In genomic region chr1:194617918-194618317, GRCm38 (mm10) we compare ENCODE assay signal across 8 mouse cellular contexts. TPM values are rescaled to one million over a fixed set of nuclear protein-coding genes. Genes with fewer than 3 reads are reported as not detected.
DNase-seq lines count a peak whose midpoint lies in the region; ATAC-seq and TF ChIP-seq lines count a peak whose summit lies in the region.

TSS of gene Plxna2 (plus strand) at chr1:194618218.

- peak within 1 kb of the TSS; percentile 96 for H3K4me3 ChIP-seq in forebrain, embryonic 14.5 days (ENCODE audit: low read depth, low read length)
- H3K4me3 ChIP-seq in hindbrain, postnatal 0 days (ENCODE audit: low read length) = peak within 1 kb of the TSS; percentile 91
- H3K4me3 ChIP-seq in midbrain, embryonic 11.5 days (ENCODE audit: low read depth, low read length) = peak within 1 kb of the TSS; percentile 79

- no peak for ATAC-seq in forebrain, embryonic 14.5 days
- no peak for ATAC-seq in hindbrain, postnatal 0 days
- no peak for ATAC-seq in midbrain, embryonic 11.5 days (ENCODE audit: low FRiP score)
- ATAC-seq in inflammation-experienced regulatory T-cells, adult 6 months = no peak

- 93% methylated on average over 2 of the region's 2 CpGs for WGBS in forebrain, embryonic 14.5 days
- 92% methylated on average over 2 of the region's 2 CpGs for WGBS in hindbrain, postnatal 0 days
- 98% methylated on average over 2 of the region's 2 CpGs for WGBS in midbrain, embryonic 11.5 days

- H3K4me1 ChIP-seq in forebrain, embryonic 14.5 days (ENCODE audit: control insufficient read depth, insufficient read depth, low read length) = peaks cover 20% of the 10 kb centered on the region
- H3K4me1 ChIP-seq in hindbrain, postnatal 0 days (ENCODE audit: insufficient read depth, low read length) = peaks cover 22% of the 10 kb centered on the region; the same call in 1 of the 2 replicates
- peaks cover 25% of the 10 kb centered on the region for H3K4me1 ChIP-seq in midbrain, embryonic 11.5 days (ENCODE audit: control insufficient read depth, insufficient read depth, low read length)

- peak within 1 kb of the TSS; percentile 97 for H3K27ac ChIP-seq in forebrain, embryonic 14.5 days (ENCODE audit: low read depth, low read length)
- H3K27ac ChIP-seq in hindbrain, postnatal 0 days = peak within 1 kb of the TSS; percentile 87
- no peak within 1 kb of the TSS for H3K27ac ChIP-seq in midbrain, embryonic 11.5 days (ENCODE audit: low read depth, low read length)

- TF ChIP-seq CTCF in hindbrain, postnatal 0 days (IDR thresholded peaks at IDR 0.05; ENCODE audit: low read depth) = no peak

- no peak for DNase-seq in left cerebral cortex, adult 18-20 months (ENCODE audit: low spot score in 2 of 2)
- DNase-seq in left cerebral cortex, adult 11 months (ENCODE audit: low spot score) = no peak
- DNase-seq in forebrain, embryonic 14.5 days (ENCODE audit: low spot score) = no peak
- no peak for DNase-seq in hindbrain, postnatal 0 days (ENCODE audit: low spot score)
- no peak for DNase-seq in midbrain, embryonic 11.5 days (ENCODE audit: low spot score, missing footprints)
- no peak for DNase-seq in spleen, postnatal 14 days (ENCODE audit: low spot score in 2 of 2)
- DNase-seq in cerebellum, postnatal 25 days = no peak

- no peaks in the 10 kb centered on the region for H3K27me3 ChIP-seq in forebrain, embryonic 14.5 days (replicated peaks; ENCODE audit: control insufficient read depth, insufficient read depth, low read length)
- no peaks in the 10 kb centered on the region for H3K27me3 ChIP-seq in hindbrain, postnatal 0 days (ENCODE audit: insufficient read depth, low read length)
- H3K27me3 ChIP-seq in midbrain, embryonic 11.5 days (ENCODE audit: control insufficient read depth, insufficient read depth, low read length) = peaks cover 2% of the 10 kb centered on the region; the same call in 1 of the 2 replicates

- peak within 1 kb of the TSS; percentile 99; the same call in 1 of the 2 replicates for H3K9ac ChIP-seq in forebrain, embryonic 14.5 days (ENCODE audit: low read length)
- no peak within 1 kb of the TSS; the same call in 1 of the 2 replicates for H3K9ac ChIP-seq in hindbrain, postnatal 0 days (replicated peaks; ENCODE audit: low read length)
- peak within 1 kb of the TSS; percentile 85; the same call in 1 of the 2 replicates for H3K9ac ChIP-seq in midbrain, embryonic 11.5 days (ENCODE audit: low read length)

- H3K9me3 ChIP-seq in forebrain, embryonic 14.5 days (replicated peaks; ENCODE audit: control insufficient read depth, low read length) = no peaks in the 10 kb centered on the region
- H3K9me3 ChIP-seq in hindbrain, postnatal 0 days (ENCODE audit: low read length) = no peaks in the 10 kb centered on the region
- no peaks in the 10 kb centered on the region for H3K9me3 ChIP-seq in midbrain, embryonic 11.5 days (ENCODE audit: control insufficient read depth, low read length)

- peak within 1 kb of the TSS; percentile 55 for H3K4me2 ChIP-seq in forebrain, embryonic 14.5 days (ENCODE audit: low read length)
- peak within 1 kb of the TSS; percentile 93 for H3K4me2 ChIP-seq in hindbrain, postnatal 0 days (ENCODE audit: low read depth, low read length)
- H3K4me2 ChIP-seq in midbrain, embryonic 11.5 days = peak within 1 kb of the TSS; percentile 91

- H3K36me3 ChIP-seq in forebrain, embryonic 14.5 days (ENCODE audit: control insufficient read depth, insufficient read depth, low read length) = no peaks in the 10 kb centered on the region
- no peaks in the 10 kb centered on the region for H3K36me3 ChIP-seq in hindbrain, postnatal 0 days (ENCODE audit: insufficient read depth, low read length)
- H3K36me3 ChIP-seq in midbrain, embryonic 11.5 days (ENCODE audit: control insufficient read depth, insufficient read depth, low read length) = no peaks in the 10 kb centered on the region

RNA-seq across cellular contexts. Expression of gene Plxna2, which starts in this region (rescaled TPM):
- 10 to 100 TPM; 73.3 to 76.6 TPM for total RNA-seq in left cerebral cortex, adult 18-20 months (2021)
- polyA plus RNA-seq in forebrain, embryonic 14.5 days (2014; fragmentation: Nextera tagmentation; extraction: Ambion mirVana) = 54.7 and 65.7 TPM in 2 replicates
- 48.2 and 52.0 TPM in 2 replicates for total RNA-seq in hindbrain, postnatal 0 days (2014; rRNA removed)
- 11.1 and 11.7 TPM in 2 replicates for polyA plus RNA-seq in hindbrain, postnatal 0 days (2015; fragmentation: Nextera tagmentation; extraction: Ambion mirVana)
- 10.6 and 10.7 TPM in 2 replicates for polyA plus RNA-seq in midbrain, embryonic 11.5 days (2014; fragmentation: Nextera tagmentation; extraction: Ambion mirVana)
- under 1 TPM in 1 of 3 experiments, not detected in 2; 0.15 TPM for polyA plus RNA-seq in inflammation-experienced regulatory T-cells, adult 6 months (2017; shearing (Covaris generic))

Comparison
In these comparisons a context has a peak if more than half of its experiments do, and no peak if none do; other contexts are left out.
1. RNA of gene Plxna2 (polyA plus RNA-seq): 54.7 to 65.7 TPM in forebrain, embryonic 14.5 days, 11.1 to 11.7 TPM in hindbrain, postnatal 0 days and 10.6 to 10.7 TPM in midbrain, embryonic 11.5 days; 0.15 TPM in inflammation-experienced regulatory T-cells, adult 6 months; every median in the first group is over 10 times any median in the second.
2. Peak in every context shown above with its lines, with median percentiles within 50 percentile points of each other: H3K4me2 ChIP-seq and H3K4me3 ChIP-seq.